Mouse (Mus musculus): ENCODE results near the gene Brpf3. TPM values are rescaled to one million over a fixed set of nuclear protein-coding genes. Genes with fewer than 3 reads are reported as not detected.
"Not testable (repeated sequence)": the region's sequence is repeated elsewhere in the genome, so short reads cannot be mapped to it uniquely, and the experiment has no call there.

Gene Brpf3
- polyA plus RNA-seq, 1 experiment: 42.9 TPM

DNA sequence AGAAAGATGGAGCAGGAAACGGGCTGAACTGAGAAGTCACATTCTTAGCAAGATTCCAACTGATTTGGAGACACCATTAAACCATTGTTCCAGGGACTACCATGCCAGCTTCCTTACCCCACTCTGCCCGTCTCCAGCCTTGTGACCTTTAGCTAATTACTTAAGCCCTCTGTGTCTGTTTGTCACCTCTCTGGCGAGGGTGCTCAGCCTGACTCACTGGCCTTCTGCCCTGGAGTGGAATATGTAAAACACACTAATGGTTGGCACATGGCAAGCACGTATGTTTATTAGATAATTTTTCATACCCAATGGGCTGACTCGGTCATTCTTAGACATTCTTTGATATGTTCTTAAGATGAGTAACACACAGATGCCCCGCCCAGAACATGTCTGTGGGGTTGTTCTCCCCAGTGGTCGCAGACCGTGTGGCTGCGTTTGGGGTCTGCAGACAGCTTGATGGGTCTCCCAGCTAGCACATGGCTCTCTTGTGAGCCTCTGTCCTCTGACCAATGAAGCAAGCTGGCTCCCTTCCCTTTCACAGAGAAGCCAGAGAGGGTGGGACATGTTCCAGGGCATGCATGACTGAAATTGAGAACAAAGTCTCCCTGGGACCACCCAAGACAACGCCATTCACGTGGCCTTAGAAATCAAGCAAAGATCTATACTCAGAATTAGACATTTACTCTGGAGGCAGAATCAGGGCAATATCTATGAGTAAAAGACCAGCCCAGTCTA lies 33.9 kb upstream of the Brpf3 start:
- no peaks in the 10 kb centered on the region for H3K36me3 ChIP-seq (ENCODE audit: control insufficient read depth, insufficient read depth, low read length)
- WGBS: 89% methylated on average over 11 of the region's 11 CpGs
- DNase-seq (ENCODE audit: low read depth in 1 of 2, low spot score in 2 of 2): no peak
- H3K27ac ChIP-seq (ENCODE audit: insufficient read depth, low read length): no peak overlapping the region
- H3K27me3 ChIP-seq (ENCODE audit: control insufficient read depth, insufficient read depth, low read length): peaks cover 16% of the 10 kb centered on the region
- no peak overlapping the region for H3K4me3 ChIP-seq (ENCODE audit: extremely low read depth, insufficient read depth, insufficient read length)
- TF ChIP-seq POLR2A (IDR thresholded peaks at IDR 0.05; ENCODE audit: low read depth, low read length): no peak
- TF ChIP-seq CTCF (IDR thresholded peaks at IDR 0.05; ENCODE audit: extremely low read depth, insufficient read depth, insufficient read length, insufficient replicate concordance): no peak
- peaks cover 12% of the 10 kb centered on the region for H3K4me1 ChIP-seq (ENCODE audit: control insufficient read depth, insufficient read depth, insufficient read length)

DNA sequence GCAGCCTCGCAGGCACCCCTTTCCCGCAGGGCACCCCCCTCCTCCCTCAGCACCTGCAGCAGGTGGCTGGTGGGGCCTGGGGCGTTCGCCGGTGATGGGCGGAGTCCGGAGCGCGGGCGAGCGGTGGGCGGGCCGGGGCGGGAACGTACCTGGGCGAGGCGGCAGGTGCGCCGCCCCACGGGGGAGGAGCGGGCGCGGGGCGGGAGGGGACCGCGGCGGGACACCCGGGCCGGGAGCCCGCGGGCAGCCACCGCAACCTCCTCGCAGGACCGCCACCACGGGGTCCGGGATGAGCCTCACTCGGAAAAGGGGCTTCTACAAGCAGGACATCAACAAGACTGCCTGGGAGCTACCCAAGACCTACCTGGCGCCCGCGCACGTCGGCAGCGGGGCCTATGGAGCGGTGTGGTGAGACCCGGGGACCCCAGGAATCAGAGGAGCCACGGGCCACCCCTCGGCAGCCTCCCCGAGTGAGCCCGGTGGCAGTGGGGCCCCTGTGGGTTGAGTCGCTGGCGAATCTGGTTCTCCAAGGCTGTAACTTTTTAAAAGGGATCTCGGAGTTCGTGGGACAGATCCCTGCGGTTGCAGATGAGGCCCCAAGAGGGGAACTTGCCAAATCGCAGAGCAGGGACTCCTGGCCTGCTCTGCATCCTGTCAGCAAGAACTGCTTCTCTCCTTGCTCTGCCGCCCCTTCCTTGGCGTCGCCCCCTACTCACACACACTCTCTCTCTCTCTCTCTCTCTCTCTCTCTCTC lies 31.6 kb upstream of the Brpf3 start, which contains the start of gene Mapk13:
Gene Mapk13 (plus strand): TSS at position 177 of the 754 bp plus-strand sequence.
- H3K36me3 ChIP-seq (ENCODE audit: control insufficient read depth, insufficient read depth, low read length): no peaks in the 10 kb centered on the region
- H3K4me1 ChIP-seq (ENCODE audit: control insufficient read depth, insufficient read depth, insufficient read length): peaks cover 12% of the 10 kb centered on the region
- no peak for DNase-seq (ENCODE audit: low read depth in 1 of 2, low spot score in 2 of 2)
- no peak within 1 kb of the TSS for H3K27ac ChIP-seq (ENCODE audit: insufficient read depth, low read length)
- no peak for TF ChIP-seq POLR2A (IDR thresholded peaks at IDR 0.05; ENCODE audit: low read depth, low read length)
- TF ChIP-seq CTCF (IDR thresholded peaks at IDR 0.05; ENCODE audit: extremely low read depth, insufficient read depth, insufficient read length, insufficient replicate concordance): no peak
- H3K4me3 ChIP-seq (ENCODE audit: extremely low read depth, insufficient read depth, insufficient read length): peak within 1 kb of the TSS; percentile 32; the same call in 1 of the 2 replicates
- H3K27me3 ChIP-seq (ENCODE audit: control insufficient read depth, insufficient read depth, low read length): peaks cover 16% of the 10 kb centered on the region
- 3% methylated on average over 47 of the region's 58 CpGs for WGBS

DNA sequence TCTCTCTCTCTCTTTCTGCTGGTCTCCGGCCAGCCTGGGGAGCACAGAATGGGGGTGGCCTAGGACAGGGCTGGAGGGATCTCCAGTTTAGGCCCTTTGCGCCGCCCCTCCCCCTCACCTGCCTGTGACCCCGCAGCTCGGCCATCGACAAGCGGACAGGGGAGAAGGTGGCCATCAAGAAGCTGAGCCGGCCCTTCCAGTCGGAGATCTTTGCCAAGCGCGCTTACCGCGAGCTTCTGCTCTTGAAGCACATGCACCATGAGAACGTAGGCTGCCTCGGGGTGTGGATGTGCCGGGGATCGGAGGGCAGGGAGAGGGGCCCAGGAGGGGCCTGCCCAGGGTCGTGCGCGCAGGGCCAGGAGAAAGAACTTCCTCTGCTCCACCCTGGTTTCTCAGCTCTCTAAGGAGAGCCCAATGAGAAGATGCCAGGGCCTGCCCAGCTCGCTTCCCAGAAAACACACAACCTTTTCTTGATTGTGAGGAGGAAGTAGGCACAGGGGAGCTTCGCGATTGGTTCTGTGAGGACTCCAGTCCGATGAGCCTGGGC lies 30.9 kb upstream of the Brpf3 start:
- TF ChIP-seq POLR2A (IDR thresholded peaks at IDR 0.05; ENCODE audit: low read depth, low read length) (no peak), CTCF (IDR thresholded peaks at IDR 0.05; ENCODE audit: extremely low read depth, insufficient read depth, insufficient read length, insufficient replicate concordance) (no peak)
- no peak for DNase-seq (ENCODE audit: low read depth in 1 of 2, low spot score in 2 of 2)
- Histone ChIP-seq H3K27me3 (ENCODE audit: control insufficient read depth, insufficient read depth, low read length) (peaks cover 16% of the 10 kb centered on the region), H3K36me3 (ENCODE audit: control insufficient read depth, insufficient read depth, low read length) (no peaks in the 10 kb centered on the region), H3K4me1 (ENCODE audit: control insufficient read depth, insufficient read depth, insufficient read length) (peaks cover 12% of the 10 kb centered on the region), H3K27ac (ENCODE audit: insufficient read depth, low read length) (no peak overlapping the region), H3K4me3 (ENCODE audit: extremely low read depth, insufficient read depth, insufficient read length) (peak overlapping the region; percentile 32; the same call in 1 of the 2 replicates)
- 4% methylated on average over 24 of the region's 24 CpGs for WGBS

DNA sequence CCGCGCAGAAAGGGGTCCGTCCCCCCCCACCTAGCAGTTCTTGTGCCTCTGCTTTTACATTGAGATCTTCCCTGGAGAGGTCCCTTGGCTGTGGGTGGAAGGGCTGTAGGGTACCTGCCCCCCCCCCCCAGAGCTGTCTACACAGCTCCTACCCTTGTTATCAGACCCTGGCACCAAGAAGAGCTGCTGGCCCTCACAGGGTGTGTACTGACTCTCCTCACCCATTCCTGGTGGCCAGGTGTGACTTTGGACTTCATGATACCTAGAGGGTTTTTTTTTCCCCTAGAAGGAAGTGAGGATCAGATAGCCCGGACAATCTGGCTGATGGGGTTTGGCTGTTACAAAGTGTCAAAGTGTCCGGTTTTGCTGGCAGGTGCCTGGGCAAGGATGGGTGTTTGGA lies 29.6 kb upstream of the Brpf3 start:
- Histone ChIP-seq H3K27me3 (ENCODE audit: control insufficient read depth, insufficient read depth, low read length) (peaks cover 16% of the 10 kb centered on the region), H3K4me3 (ENCODE audit: extremely low read depth, insufficient read depth, insufficient read length) (no peak overlapping the region), H3K27ac (ENCODE audit: insufficient read depth, low read length) (no peak overlapping the region), H3K36me3 (ENCODE audit: control insufficient read depth, insufficient read depth, low read length) (no peaks in the 10 kb centered on the region), H3K4me1 (ENCODE audit: control insufficient read depth, insufficient read depth, insufficient read length) (peaks cover 12% of the 10 kb centered on the region)
- WGBS: 86% methylated on average over 5 of the region's 5 CpGs
- no peak for TF ChIP-seq POLR2A (IDR thresholded peaks at IDR 0.05; ENCODE audit: low read depth, low read length)
- no peak for TF ChIP-seq CTCF (IDR thresholded peaks at IDR 0.05; ENCODE audit: extremely low read depth, insufficient read depth, insufficient read length, insufficient replicate concordance)
- DNase-seq (ENCODE audit: low read depth in 1 of 2, low spot score in 2 of 2): no peak

DNA sequence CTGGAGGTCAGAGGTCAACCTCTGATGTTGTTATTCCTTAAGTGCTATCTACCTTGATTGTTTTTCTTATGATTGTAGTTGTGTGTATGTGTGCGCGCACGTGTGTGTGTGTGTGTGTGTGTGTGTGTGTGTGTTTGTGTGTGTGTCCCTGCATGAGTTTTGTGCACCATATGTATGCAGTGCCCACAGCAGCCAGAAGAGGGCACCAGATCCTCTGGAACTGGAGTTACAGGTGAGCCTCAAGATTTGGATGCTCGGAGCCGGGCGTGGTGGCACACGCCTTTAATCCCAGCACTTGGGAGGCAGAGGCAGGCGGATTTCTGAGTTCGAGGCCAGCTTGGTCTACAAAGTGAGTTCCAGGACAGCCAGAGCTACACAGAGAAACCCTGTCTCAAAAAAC lies 26.6 kb upstream of the Brpf3 start:
- H3K27me3 ChIP-seq (ENCODE audit: control insufficient read depth, insufficient read depth, low read length): peaks cover 12% of the 10 kb centered on the region
- H3K4me1 ChIP-seq (ENCODE audit: control insufficient read depth, insufficient read depth, insufficient read length); H3K4me3 ChIP-seq (ENCODE audit: extremely low read depth, insufficient read depth, insufficient read length); DNase-seq (ENCODE audit: low read depth in 1 of 2, low spot score in 2 of 2); H3K36me3 ChIP-seq (ENCODE audit: control insufficient read depth, insufficient read depth, low read length); H3K27ac ChIP-seq (ENCODE audit: insufficient read depth, low read length): not testable (repeated sequence)
- 97% methylated on average over 9 of the region's 9 CpGs for WGBS

DNA sequence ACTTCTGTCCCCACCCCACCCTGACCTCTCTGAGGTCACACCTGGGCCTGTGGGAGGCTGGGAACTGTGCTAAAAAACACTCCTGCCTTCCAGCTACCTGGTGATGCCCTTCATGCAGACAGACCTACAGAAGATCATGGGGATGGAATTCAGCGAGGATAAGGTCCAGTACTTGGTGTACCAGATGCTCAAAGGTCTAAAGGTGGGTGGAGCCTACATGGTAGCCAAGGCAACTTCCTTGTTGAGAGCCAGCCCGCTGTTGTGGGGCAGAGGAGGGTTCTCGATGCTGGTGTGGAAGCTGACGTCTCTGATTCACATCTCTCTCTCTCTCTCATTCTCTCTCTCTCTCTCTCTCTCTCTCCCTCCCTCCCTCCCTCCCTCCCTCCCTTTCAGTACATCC lies 25.7 kb upstream of the Brpf3 start:
- Histone ChIP-seq H3K27me3 (ENCODE audit: control insufficient read depth, insufficient read depth, low read length) (peaks cover 4% of the 10 kb centered on the region), H3K27ac (ENCODE audit: insufficient read depth, low read length) (no peak overlapping the region), H3K4me3 (ENCODE audit: extremely low read depth, insufficient read depth, insufficient read length) (no peak overlapping the region), H3K4me1 (ENCODE audit: control insufficient read depth, insufficient read depth, insufficient read length) (peaks cover 1% of the 10 kb centered on the region; the same call in 1 of the 2 replicates), H3K36me3 (ENCODE audit: control insufficient read depth, insufficient read depth, low read length) (no peaks in the 10 kb centered on the region)
- no peak for TF ChIP-seq CTCF (IDR thresholded peaks at IDR 0.05; ENCODE audit: extremely low read depth, insufficient read depth, insufficient read length, insufficient replicate concordance)
- WGBS: 76% methylated on average over 4 of the region's 4 CpGs
- no peak for DNase-seq (ENCODE audit: low read depth in 1 of 2, low spot score in 2 of 2)

DNA sequence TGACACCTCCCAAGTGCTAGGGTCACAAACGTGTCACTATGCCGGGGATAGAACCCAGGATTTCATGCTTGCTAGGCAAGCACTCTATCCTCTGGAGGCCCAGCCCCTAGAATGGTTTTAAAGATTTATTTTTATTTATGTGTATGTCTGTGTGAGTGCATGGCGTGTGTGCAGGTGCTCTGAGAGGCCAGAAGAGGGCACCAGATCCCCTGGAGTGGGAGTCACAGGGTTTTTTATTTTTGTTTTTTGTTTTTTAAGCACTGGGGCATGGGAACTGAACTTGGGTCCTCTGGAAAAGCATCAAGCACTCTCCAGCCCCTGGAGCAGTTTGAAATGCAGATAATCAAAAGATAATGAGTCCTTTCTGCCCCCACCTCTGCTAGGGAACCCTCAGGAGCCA lies 24.1 kb upstream of the Brpf3 start:
- Histone ChIP-seq H3K4me1 (ENCODE audit: control insufficient read depth, insufficient read depth, insufficient read length) (no peaks in the 10 kb centered on the region), H3K36me3 (ENCODE audit: control insufficient read depth, insufficient read depth, low read length) (no peaks in the 10 kb centered on the region), H3K27me3 (ENCODE audit: control insufficient read depth, insufficient read depth, low read length) (no peaks in the 10 kb centered on the region), H3K27ac (ENCODE audit: insufficient read depth, low read length) (no peak overlapping the region), H3K4me3 (ENCODE audit: extremely low read depth, insufficient read depth, insufficient read length) (no peak overlapping the region)
- no peak for TF ChIP-seq CTCF (IDR thresholded peaks at IDR 0.05; ENCODE audit: extremely low read depth, insufficient read depth, insufficient read length, insufficient replicate concordance)
- no peak for TF ChIP-seq POLR2A (IDR thresholded peaks at IDR 0.05; ENCODE audit: low read depth, low read length)
- 92% methylated on average over 3 of the region's 3 CpGs for WGBS
- no peak for DNase-seq (ENCODE audit: low read depth in 1 of 2, low spot score in 2 of 2)
